Mouse (Mus musculus) C2C12 (cell line): ENCODE measurements around the gene Rhox4b. TPM values are rescaled to one million over a fixed set of nuclear protein-coding genes. Genes with fewer than 3 reads are reported as not detected.
"Not testable (repeated sequence)": the region's sequence is repeated elsewhere in the genome, so short reads cannot be mapped to it uniquely, and the experiment has no call there.

ENCODE experiments used
- H3K27me3 ChIP-seq: one replicate; pipeline ENCODE4 v1.6.1; 2011; ENCODE audit not compliant: control insufficient read depth, insufficient read depth, insufficient read length
- H3K36me3 ChIP-seq: one replicate; pipeline ENCODE4 v1.6.1; 2011; ENCODE audit not compliant: control insufficient read depth, insufficient read depth
- H3K4me3 ChIP-seq: one replicate; pipeline ENCODE4 v1.5.1; 2011; ENCODE audit warnings: mild to moderate bottlenecking, control low read depth; ENCODE audit not compliant: poor library complexity, insufficient read depth, severe bottlenecking
- H3K79me2 ChIP-seq: one replicate; pipeline ENCODE4 v1.6.1; 2011; ENCODE audit not compliant: control insufficient read depth, insufficient read depth
- H3K79me3 ChIP-seq: one replicate; pipeline ENCODE4 v1.6.1; 2011; ENCODE audit warnings: low read depth, control low read depth
- H3ac ChIP-seq: one replicate; pipeline ENCODE3; 2011; ENCODE audit warnings: low read depth; ENCODE audit not compliant: control insufficient read depth, insufficient read length
- long read RNA-seq, 2 experiments: library from polyadenylated mRNA; unstranded; transcript quantifications; one replicate each; pipeline ENCODE4 v2.0.0; 2019 to 2020
- polyA plus RNA-seq: library from polyadenylated mRNA; unstranded; fragments of >200 nt; fragmentation: generic; extraction: Trizol; gene quantifications from one replicate; pipeline ENCODE4 v1.2.1, GENCODE M21; 2012; ENCODE audit warnings: missing spikeins

Gene Rhox4b
- polyA plus RNA-seq: not detected
- long read RNA-seq, experiment 1: 0 reads
- long read RNA-seq, experiment 2: 0 reads

GRCm38 (mm10) chrX:37432194-37432593 lies at the start of gene Rhox4b:
TSS of gene Rhox4b (plus strand) at chrX:37432494.
- not testable (repeated sequence) for H3ac ChIP-seq, H3K4me3 ChIP-seq, H3K79me3 ChIP-seq, H3K79me2 ChIP-seq, H3K27me3 ChIP-seq, H3K36me3 ChIP-seq

- not testable (repeated sequence) for H3K4me3 ChIP-seq, H3ac ChIP-seq, H3K79me2 ChIP-seq, H3K27me3 ChIP-seq, H3K36me3 ChIP-seq, H3K79me3 ChIP-seq
These were observed 41.7 kb upstream of the Rhox4b start, which contains the start of gene Rhox4a2 for GRCm38 (mm10) chrX:37390548-37390947. TSS of gene Rhox4a2 (plus strand) at chrX:37390848.

- not testable (repeated sequence) for H3K4me3 ChIP-seq, H3K27me3 ChIP-seq, H3K36me3 ChIP-seq, H3K79me3 ChIP-seq, H3K79me2 ChIP-seq, H3ac ChIP-seq
These were observed 20.5 kb upstream of the Rhox4b start, which contains the start of gene Rhox2b for GRCm38 (mm10) chrX:37411767-37412166. TSS of gene Rhox2b (plus strand) at chrX:37412067.

GRCm38 (mm10) chrX:37453380-37453779 lies 21.1 kb downstream of the Rhox4b start, which contains the start of gene Rhox2c:
TSS of gene Rhox2c (plus strand) at chrX:37453680.
- not testable (repeated sequence) for H3K36me3 ChIP-seq, H3K27me3 ChIP-seq, H3K79me2 ChIP-seq

GRCm38 (mm10) chrX:37458285-37458684 lies 26.0 kb downstream of the Rhox4b start, which contains the start of gene Rhox3c:
TSS of gene Rhox3c (plus strand) at chrX:37458585.
- H3ac ChIP-seq, H3K4me3 ChIP-seq, H3K36me3 ChIP-seq, H3K79me3 ChIP-seq, H3K27me3 ChIP-seq, H3K79me2 ChIP-seq: not testable (repeated sequence)

More at GRCm38 (mm10) chrX:37453380-37453779, 21.1 kb downstream of the Rhox4b start, which contains the start of gene Rhox2c:
- H3K4me3 ChIP-seq, H3K79me3 ChIP-seq, H3ac ChIP-seq: not testable (repeated sequence)

GRCm38 (mm10) chrX:37480037-37480436 lies 47.7 kb downstream of the Rhox4b start, which contains the start of gene Rhox4c:
TSS of gene Rhox4c (plus strand) at chrX:37480337.
- not testable (repeated sequence) for H3K79me3 ChIP-seq, H3K36me3 ChIP-seq, H3K4me3 ChIP-seq, H3ac ChIP-seq, H3K27me3 ChIP-seq, H3K79me2 ChIP-seq

Other genes with a start within 250 kb of the Rhox4b start
- 254 TPM for gene Ndufa1, start 241.3 kb upstream of the Rhox4b start, polyA plus RNA-seq
- gene Rnf113a1, start 241.2 kb upstream of the Rhox4b start, polyA plus RNA-seq: 4.5 TPM
- gene Gm9, start 221.5 kb upstream of the Rhox4b start, polyA plus RNA-seq: not detected
- not detected for gene Rhox1, start 210.2 kb upstream of the Rhox4b start, polyA plus RNA-seq
- gene Rhox2a, start 187.5 kb upstream of the Rhox4b start, polyA plus RNA-seq: not detected
- not detected for gene Rhox3a, start 182.6 kb upstream of the Rhox4b start, polyA plus RNA-seq
- not detected for gene Rhox4a, start 167.2 kb upstream of the Rhox4b start, polyA plus RNA-seq
- not detected for gene Rhox3a2, start 52.5 kb upstream of the Rhox4b start, polyA plus RNA-seq
- gene Rhox4a2, start 41.6 kb upstream of the Rhox4b start, polyA plus RNA-seq: not detected
- gene Rhox2b, start 20.4 kb upstream of the Rhox4b start, polyA plus RNA-seq: not detected
- gene Rhox2c, start 21.2 kb downstream of the Rhox4b start, polyA plus RNA-seq: not detected
- gene Rhox3c, start 26.1 kb downstream of the Rhox4b start, polyA plus RNA-seq: not detected
- gene Rhox4c, start 47.8 kb downstream of the Rhox4b start, polyA plus RNA-seq: not detected
- not detected for gene Rhox2d, start 60.9 kb downstream of the Rhox4b start, polyA plus RNA-seq
- not detected for gene Rhox4d, start 81.9 kb downstream of the Rhox4b start, polyA plus RNA-seq
- not detected for gene Rhox2e, start 98.0 kb downstream of the Rhox4b start, polyA plus RNA-seq
- not detected for gene Rhox3e, start 109.5 kb downstream of the Rhox4b start, polyA plus RNA-seq
- not detected for gene Rhox4e, start 124.9 kb downstream of the Rhox4b start, polyA plus RNA-seq
- not detected for gene Rhox2f, start 138.9 kb downstream of the Rhox4b start, polyA plus RNA-seq
- gene Rhox3f, start 148.5 kb downstream of the Rhox4b start, polyA plus RNA-seq: not detected
- gene Rhox4f, start 175.2 kb downstream of the Rhox4b start, polyA plus RNA-seq: not detected
- not detected for gene Rhox3g, start 196.1 kb downstream of the Rhox4b start, polyA plus RNA-seq
- not detected for gene Rhox2g, start 211.0 kb downstream of the Rhox4b start, polyA plus RNA-seq
- not detected for gene Rhox4g, start 218.8 kb downstream of the Rhox4b start, polyA plus RNA-seq
- gene Rhox3h, start 236.3 kb downstream of the Rhox4b start, polyA plus RNA-seq: not detected
- 0.06 TPM for gene Rhox2h, start 240.8 kb downstream of the Rhox4b start, polyA plus RNA-seq